Mouse (Mus musculus) cerebellum, postnatal 36 days (tissue): ENCODE results near the gene Minpp1.

ENCODE experiments used
- DNase-seq, 2 experiments: peaks; one replicate each; pipeline ENCODE4 v3.0.0; 2021 to 2022; ENCODE audit warnings: mixed read lengths in 2 of 2

Gene Minpp1

DNA sequence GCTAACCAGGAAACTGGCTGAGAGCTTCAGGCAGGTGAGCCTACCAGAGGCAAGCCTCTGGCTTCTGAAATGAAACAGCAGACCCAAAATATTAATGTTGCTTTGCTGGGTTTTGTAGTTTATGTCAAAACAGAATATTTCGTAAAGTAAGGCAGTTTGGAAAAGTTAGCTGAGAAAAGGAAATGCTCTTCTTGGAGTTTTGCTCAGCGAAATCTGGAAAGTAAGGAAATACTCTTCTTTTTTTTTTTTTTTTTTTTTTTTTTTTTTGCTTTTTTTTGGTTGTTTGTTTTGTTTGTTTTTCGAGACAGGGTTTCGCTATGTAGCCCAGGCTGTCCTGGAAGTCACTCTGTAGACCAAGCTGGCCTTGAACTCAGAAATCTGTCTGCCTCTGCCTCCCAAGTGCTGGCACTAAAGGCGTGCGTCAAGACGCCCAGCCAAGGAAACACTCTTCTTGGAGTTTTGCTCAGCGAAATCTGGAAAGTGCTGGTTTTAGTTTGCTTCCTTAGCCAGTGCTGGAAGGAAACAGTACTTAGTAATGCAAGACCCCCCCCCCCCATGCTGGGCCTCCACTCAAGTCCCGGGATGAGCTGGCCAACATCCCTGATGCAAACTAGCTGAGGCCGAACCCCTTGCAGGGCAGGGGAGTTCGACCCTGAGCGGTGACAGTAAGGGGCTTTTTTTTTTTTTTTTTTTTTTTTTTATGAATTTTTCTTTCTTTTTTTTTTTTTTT, 3.8 kb downstream of the Minpp1 start:
- DNase-seq, result no peak

DNA sequence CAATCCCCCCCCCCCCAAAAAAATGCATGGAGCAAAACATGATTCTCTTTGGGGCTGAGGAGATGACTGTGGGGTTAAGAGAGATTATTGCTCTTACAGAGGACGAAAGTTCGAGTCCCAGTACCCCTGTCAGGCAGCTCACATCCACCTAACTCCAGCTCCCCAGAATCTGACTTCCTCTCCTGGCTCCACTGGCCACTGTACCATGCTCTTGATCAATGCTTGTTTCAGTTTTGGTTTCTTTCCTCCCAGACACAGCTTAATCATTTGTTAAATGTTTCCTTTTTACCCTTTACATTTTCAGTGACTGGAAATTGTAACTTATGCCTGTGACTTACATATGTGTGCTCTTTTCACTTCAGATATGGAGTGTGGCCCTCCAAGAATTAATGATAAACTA, 5.4 kb downstream of the Minpp1 start:
- DNase-seq, result no peak

DNA sequence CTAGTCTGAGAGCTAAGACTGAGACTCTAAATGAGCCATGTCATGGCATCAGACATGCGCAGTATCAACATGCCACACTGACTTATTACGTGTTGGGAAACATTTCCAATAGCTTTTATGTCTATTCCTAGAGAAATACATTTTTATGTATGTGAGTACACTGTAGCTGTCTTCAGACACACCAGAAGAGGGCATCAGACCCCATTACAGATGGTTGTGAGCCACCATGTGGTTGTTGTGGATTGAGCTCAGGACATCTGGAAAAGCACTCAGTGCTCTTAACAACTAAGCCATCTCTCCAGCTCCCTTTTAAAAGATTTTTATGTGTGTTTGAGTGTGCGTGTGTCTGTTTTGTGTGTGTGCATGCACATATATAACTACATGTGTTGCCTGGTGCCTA, 6.8 kb downstream of the Minpp1 start:
- no peak for DNase-seq

DNA sequence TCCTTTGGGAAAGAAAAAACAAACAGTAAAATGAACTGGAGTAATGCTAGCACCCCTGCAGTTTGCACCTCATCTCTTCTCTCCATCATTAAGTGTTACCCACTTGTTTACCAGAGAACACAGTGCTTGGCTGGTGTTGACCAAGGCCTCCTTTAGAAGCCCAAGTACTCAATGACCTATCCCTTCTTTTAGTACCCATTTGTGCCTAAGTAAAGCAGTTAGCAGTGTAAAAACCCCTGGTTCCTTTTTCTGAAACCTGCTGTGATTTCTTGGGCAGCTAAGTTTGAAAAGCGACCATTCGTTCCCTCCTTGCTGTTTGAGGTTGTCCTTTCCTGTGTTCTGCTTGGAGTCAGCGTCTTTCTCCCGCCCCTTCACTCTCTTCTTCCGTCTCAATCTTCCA, 7.4 kb downstream of the Minpp1 start:
- DNase-seq, result no peak

DNA sequence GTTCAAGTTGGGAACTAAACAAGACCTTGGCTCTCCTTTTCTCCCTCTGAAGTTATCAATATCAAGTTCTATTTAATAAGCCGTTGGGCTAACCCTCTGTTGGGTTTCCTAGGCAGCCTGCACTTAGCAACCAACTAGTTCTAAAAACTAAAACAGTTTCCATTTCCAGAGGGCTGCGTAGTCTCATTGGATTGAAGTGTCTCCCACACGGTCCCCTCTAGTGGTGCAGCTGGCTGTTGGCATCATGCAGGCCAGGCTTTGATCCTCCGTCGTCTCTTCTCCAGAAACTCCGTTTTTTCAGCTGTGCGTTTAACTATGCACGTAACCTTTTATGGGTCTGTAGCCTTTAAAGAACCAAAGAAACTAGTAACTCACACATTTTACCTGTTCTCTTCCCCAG, 7.9 kb downstream of the Minpp1 start:
- no peak for DNase-seq

DNA sequence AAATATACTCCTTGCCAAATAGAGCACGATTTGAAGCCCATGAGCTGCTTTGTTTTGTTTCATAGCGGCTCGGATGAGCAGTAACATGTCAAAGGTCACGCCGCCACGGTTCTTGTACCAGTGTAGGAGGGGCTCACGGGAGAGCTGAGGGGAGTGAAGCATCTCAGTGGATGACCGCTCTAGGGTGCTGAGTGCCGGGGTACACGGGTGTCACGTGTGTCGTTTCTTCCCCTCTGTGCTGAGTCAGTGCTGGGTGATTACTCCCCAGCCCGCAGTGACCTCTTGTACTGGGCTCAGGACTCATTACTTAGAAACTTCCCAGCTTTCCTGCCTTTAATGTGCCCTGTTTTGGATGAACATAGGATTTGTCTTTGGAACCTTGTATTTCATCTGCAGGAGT, 9.0 kb downstream of the Minpp1 start:
- DNase-seq, result no peak

DNA sequence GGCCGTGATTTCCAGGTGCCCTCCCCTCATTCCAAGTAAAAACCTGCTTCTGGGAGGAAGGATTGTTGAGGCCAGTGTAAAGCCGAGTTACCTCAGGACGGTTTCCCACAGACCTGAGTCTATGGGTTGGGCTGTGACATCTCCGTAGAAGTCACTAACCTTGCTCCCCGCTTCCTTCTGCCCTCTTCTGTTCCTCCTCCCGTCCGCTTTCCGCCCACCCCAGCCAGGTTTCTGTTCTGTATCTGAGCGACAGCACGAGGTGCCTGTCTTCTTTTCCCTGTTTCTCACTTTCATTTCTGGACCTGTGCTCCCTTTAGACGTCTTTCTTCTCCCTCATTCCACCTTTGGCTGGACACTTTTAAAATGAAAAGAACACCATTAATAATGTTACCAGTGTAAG, 9.5 kb downstream of the Minpp1 start:
- DNase-seq, result no peak

DNA sequence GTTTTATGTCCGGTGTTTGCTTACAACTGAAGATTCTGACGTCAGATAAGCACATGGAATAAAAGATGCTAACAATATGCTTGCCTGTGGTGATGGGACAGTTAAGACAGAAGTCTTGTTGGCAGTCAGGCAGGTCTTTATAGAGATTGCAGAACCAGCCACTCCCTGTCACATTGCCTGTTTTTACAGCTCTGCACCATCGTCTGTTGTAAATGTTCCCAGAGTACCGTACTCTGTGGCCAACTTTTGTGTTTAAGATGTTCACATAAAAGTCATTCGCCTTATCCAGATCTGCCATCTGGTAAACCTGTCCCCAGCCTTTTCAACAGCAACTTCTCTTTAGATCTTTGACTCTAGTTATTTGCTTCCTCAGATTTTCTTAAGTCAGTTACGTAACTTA, 11.8 kb downstream of the Minpp1 start:
- DNase-seq, result no peak

DNA sequence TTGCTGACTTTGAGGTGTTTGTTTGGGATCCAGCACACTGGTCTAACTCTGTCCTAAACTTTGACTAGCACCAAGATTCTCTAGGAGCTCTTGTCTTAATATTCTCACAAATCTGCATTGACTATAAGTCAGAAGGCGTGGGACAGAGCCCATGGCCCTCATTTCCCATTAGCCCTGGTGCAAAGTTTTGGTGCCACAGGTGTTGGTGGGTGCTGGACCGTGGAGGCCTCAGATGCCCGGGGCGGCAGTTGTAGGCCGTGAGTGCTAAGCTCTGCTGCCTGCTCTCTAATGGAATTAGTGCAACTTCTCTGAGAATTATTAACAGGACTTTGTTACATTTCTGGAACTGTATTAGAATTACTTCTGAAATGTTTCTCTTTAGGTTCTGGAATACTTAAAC, 12.4 kb downstream of the Minpp1 start:
- DNase-seq, result no peak

DNA sequence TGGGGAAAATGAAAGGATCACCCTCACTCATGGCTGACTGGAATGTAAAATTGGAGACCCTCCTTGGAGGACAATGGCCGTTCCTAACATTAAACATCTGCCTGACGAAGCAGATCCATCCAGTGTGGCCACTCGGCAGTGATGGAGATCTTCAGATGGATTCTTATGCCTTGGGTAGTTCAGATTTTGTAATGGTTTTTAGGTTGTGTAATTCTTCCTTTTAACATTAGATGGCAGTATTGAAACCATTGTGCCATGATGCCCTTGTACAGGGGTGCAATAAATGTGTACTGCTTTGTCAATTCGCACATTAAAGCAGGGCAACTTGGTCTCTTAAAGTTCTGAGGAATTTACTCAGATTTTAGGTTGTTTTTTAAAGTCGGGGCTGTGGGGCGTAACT, 15.8 kb downstream of the Minpp1 start:
- no peak for DNase-seq

DNA sequence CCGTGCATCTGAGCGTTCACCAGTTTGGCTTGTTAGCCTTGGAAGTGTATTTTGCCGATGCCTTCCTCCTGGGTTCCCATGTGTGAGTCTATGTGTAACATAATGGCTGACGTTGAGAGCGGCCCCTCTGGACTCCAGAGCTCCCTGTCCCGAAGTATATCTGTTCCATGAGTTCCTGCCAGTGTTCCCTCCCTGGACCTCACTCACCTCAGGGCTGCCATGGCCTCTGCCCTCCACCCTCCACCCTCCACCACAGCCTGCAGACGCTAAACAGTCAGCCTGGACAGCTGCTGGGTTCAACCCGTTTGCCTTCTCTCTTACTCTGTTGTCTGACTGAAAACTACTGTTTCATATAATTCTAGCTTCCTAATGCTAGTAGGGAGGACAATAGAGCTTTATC, 20.5 kb downstream of the Minpp1 start:
- DNase-seq, result no peak

DNA sequence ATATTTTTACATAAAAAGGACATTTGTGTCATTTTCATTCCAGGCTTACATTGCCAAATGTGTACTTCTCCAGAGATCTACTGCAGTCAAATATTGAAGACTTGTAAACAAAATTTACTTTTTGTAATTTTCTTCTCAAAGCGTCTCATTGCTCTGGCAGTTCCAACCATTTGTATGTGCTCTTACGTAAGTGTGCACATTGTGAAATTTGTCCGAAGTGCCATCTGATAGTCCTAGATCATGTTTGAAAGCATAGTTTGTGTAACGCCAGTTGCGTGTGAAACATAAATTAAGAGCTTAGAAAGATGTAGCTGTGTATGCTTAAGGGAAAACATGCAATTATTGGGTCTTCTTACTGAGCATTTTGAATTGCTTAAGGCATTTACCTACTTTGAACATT, 20.9 kb downstream of the Minpp1 start:
- DNase-seq, result no peak

DNA sequence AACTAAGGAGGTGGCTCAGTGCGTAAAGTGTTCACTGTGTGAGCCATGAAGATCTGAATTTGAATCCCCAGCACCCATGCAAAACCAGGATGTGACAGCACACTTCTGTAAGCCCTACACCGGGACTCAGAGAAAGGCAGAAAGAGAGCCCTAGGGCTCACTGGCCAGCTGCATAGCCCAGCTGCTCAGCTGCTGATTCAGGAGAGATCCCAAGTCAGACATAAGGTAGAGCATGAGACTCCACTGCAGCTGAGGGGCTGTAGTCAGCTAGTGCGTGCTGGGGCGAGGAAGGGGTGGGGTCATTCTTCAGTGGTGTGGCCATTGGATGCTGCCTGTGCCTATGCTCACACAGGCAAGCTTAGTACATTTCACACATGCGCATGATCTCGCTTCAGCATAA, 21.5 kb downstream of the Minpp1 start:
- DNase-seq, result no peak

DNA sequence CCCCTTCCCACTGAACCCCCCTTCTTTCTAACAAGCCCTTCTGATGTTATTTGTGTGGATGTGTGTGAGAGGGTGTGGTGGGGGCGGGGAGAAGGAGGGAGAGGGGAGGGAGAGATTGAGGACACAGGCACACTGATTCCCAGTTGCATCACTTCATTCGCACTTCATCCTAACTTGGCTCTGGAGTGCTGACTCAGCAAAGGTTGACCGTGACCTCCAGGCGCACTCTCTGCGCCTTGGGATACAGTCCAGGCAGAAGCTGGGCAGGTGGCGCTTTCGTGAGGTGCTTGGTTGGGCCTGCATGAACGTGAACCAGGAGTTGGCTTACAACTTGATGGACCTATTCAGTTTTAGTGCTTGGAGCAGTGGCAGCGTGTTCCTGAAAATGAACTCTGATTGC, 22.0 kb downstream of the Minpp1 start:
- no peak for DNase-seq

DNA sequence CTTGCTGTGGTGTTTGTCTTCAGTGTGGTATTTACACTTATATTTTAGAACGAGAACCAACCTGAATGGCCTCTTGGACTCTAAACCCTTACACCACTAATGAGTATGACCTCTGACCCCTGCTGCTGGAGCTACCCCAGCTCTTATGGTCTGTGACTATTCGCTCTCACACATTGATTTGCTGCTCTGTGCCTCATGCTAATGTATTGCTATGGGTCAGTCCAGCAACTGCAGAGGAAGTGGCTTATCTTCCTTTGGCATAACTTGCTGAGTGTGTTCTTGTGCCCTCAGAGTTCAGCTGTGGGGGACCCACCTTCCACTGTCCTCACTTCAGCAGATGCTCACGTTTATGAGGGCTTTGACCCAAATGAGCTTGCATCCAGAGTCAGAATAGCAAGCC, 24.7 kb downstream of the Minpp1 start:
- no peak for DNase-seq

DNA sequence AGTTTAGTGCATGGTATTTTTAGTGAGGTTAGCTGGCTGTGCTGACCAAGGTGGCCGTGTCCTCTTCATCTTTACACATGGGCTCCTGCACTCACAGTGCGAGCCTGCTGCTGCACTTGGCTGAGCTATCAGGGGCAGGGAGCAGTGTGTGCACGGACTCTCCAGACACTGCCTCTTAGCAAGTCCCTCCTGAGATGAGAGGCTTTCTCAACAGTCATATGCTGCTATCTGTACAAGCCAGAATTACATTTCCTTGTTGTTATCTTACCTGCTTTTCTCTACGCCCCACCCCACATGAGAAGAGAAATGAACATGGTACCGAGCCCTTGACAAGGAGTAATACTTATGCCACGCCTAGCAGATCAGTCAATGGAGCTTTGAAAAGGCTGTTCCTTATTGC, 25.4 kb downstream of the Minpp1 start:
- DNase-seq, result no peak

DNA sequence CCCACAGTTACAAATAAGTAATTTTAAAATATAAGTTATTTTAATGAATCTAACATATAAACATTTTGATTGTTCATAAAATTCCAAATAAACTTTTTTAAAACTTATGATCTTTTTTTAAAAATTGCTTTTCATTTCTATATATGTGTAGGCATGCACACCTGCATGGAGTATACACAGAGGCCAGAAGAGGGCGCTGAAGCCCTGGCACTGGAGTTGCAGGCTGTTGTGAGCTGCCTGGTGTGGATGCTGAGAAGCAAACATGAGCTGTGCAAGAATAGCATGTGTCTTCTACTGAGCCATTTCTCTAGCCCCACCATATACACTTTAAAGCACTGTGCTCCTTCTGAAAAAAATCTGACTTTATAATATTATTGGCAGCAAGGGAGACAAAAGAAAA, 26.9 kb downstream of the Minpp1 start:
- no peak for DNase-seq

DNA sequence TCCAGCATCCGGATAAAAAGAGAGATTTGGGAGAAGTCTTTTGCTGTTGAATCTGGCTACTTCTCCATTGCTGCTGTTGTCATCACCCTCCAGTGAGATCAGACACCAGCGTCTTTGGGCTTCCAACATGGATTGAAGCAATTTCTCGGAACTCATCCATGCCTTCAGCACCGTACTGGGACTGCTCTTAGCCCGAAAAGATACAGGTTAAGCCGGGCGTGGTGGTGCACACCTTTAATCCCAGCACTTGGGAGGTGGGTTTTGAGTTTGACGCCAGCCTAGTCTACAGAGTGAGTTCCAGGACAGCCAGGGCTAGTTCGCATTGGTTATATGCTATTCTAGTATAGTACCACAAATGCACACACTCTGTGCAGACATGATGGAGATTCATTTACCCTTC, 31.0 kb downstream of the Minpp1 start:
- no peak for DNase-seq

DNA sequence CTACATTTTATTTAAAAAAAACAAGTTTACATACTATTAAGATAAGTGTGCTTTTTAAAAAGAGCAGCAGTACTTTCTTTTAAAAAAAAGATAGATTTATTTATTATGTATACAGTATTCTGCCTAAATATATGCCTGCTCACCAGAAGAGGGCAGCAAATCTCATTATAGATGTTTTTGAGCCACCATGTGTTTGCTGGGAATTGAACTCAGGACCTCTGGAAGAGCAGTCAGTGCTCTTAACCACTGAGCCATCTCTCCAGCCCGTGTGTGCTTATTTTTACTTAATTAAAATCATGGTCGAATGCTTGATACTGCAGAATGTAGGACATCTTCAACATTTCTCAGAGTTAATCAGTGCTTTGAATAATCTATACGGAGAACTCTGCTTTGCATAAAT, 35.9 kb downstream of the Minpp1 start:
- DNase-seq, result no peak

DNA sequence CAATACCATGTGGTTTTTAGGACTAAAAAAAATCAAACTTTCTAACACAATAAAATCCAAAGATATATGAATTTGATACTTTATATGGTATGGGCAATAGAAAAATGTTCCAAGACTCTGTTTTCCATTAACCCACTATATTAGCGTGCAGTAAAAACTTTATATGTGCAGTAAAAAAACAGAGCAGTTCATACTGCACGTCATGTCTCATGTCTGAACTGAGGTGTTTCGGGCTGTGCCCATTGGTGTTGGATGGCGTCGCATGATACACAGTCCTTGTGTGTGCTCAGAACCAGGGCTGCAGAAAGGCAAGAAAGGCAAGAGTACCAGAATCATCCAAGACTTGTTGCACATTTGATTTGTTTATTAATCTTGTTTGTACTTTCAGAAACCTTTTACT, 36.7 kb downstream of the Minpp1 start:
- DNase-seq, result no peak

DNA sequence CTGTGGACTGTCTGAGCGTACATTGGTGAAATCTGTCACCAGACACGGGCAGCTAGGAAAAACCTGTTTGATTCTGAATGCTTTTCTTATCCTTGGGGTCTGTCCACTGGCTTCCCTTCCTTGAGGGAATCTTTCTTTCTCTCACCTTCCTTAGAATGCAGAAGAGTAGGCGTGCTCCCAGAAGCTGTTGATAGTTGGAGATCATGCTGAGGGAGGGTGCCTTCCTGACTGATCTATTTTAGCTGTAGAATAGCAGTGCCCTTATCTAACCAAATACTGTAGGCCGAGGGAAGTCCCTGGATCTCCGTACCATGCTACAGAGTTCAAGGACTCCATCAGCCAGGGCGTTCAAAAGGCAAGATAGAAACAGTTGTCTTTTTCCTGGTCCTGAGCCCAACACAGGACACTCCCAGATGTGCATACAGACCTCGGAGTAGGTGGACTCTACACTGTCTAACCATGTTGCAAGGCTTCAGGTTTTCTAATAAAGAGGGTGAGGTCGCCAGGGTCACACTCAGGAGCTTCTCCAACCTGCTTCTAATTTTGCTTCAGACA, 37.3 kb downstream of the Minpp1 start:
- no peak for DNase-seq

DNA sequence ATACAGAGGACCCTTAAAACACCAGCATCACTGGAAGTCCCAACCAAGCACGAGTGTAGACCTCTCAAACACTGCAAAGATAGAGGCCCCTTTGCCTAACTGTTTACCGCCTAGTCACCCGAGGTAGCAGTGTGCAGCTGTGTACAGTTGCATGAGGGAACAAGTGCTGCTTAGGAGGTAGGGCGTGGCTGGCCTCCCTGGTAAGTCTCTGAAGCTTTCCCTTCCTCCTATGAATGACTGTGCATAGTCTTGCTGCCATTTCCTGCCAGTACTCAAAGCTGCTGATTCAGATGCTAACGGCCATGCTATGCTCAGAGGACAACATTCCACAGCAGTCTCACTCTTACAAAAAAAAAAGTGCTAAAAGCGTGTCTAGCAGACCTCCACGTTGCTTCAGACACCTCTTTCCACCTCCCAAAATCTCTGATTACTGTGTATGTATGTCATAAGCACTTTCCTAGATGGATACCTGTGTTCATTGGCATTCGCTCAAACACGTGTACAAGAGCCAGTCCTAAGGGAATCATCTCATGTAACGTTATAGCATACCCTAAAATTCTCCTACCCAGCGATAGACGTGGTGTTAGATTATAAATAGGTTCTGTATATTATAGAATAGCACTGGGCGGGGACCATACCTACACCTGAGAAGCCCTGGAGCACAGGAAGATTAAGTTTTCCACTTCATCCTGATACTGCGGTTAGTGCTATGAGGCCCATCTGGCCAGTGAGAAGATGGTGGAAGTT, 38.4 kb downstream of the Minpp1 start:
- DNase-seq, result no peak

DNA sequence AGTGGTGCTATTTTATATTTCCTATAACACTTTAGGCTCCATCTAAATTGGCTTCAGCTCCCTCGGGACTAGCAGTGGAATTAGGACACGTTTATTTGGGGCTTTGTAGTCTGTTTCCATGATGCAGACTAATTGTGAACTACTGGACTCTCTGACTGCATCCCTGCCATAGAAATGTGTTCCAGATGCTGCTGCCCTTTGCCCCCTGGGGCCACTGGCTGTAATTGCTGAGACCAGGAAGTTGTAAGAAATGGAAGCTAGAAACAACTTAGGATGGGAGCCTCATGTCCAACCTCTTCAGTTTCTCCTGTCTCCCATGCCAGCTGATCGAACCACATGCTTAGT, 38.9 kb downstream of the Minpp1 start:
- DNase-seq, result no peak

DNA sequence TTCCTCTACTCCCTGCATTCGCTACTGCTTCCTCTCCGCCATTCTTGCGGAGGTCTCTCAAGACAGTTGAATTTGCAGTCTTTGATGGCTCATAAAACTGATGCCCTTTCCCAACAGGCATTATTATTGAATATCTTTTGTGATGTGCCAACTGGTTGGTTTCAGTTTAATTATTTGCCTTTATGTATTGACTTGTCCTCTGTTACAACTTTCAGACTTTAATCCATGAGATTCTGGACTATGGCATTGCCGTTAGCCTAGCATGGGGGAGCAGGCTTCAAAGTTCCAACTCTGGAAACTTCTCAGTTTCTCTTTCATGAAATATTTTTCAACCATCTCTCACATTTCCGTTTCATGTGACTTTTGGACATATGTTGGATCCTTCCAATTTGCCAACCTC, 41.6 kb downstream of the Minpp1 start:
- no peak for DNase-seq

DNA sequence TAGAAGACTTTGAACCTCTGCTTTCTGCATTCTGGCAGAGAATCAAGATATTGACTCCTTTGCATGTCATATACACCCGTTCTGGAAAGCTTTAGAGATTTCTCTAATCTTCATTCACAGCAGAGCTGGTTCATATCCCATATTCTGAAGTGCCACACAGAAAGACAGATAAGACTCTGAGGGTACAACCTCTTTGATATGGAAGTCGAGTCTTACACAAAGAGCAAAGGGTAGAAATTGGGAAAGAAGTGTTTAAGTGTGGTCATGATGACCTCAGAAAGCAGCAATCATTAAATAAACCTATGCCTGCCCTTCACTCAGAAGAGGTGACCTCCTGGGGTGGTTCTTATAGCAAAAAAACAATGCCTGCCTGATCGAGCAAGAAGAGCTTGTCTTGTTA, 43.2 kb downstream of the Minpp1 start:
- no peak for DNase-seq
